Mouse (Mus musculus) cortical plate, adult 2 months (tissue): ENCODE data around the gene Cyb5rl.

Experiments used
- CTCF ChIP-seq: fragments of 200-500 bp; IDR thresholded peaks from 2 replicates; pipeline ENCODE4 v1.5.1; 2011; ENCODE audit warnings: mild to moderate bottlenecking, control low read depth, low read length; ENCODE audit not compliant: insufficient read depth; ENCODE audit errors: extremely low read depth
- POLR2A ChIP-seq: fragments of 200-500 bp; IDR thresholded peaks from 2 replicates; pipeline ENCODE4 v1.6.1; 2011; ENCODE audit warnings: mild to moderate bottlenecking, low read length, control low read depth; ENCODE audit not compliant: insufficient read depth; ENCODE audit errors: extremely low read depth

- TF ChIP-seq POLR2A: no peak
- TF ChIP-seq CTCF: no peak
These were observed 41.9 kb upstream of the Cyb5rl start for GRCm38 (mm10) chr4:107024899-107025298.
